Mouse (Mus musculus): ENCODE data around the gene Suclg2.

DNA sequence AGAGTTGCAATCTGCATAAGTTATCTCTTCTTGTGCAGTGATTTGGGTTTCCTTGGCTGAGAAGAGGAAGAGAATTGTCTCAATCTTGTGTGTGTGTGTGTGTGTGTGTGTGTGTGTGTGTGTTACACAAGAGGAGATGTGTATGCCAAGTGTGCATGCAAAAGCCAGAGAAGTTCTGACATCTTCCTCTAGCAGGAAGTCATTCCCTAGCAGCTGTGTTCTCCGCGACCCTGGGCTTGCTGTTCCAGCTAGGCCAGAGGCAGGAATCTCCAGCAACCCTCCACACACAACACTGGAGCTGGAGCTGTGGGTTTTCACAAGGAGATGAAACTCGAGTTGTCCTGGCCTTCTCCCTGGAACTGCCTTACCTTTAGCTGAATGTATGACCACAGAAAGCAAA lies 38.9 kb downstream of the Suclg2 start:
- TF ChIP-seq EP300 (optimal IDR thresholded peaks at IDR 0.05), result no peak
- no peak for TF ChIP-seq CTCF (IDR thresholded peaks at IDR 0.05; ENCODE audit: low read depth)
